ENCODE assay signal across 8 mouse cellular contexts in the genomic region with DNA sequence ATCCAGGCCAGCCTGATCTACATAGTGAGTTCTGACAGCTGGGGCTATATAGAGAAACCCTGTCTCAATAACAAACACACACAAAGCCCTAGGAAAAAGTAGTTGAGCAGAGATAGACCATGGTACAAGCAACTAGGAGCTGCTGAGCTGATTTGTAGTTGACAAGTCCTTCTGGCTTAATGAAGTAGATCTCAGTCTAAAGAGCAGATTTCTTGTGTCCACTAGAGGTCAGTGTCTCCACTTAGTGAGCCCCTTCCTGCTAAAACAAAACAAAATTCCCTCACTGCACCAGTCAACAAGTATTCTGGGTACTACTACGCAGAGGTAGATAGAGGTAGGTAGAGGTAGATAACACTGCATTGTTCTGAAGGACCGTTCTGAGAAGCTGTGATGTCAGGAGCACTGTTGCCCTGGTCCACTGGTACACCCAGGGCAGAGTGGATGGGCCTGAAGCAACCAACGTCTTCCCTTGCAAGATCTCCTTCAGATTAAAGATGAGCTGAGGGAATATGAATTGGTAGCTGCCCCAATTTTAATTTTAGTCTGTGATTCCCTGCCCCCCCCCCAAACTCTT. TPM values are rescaled to one million over a fixed set of nuclear protein-coding genes. Genes with fewer than 3 reads are reported as not detected.
DNase-seq lines count a peak whose midpoint lies in the region; ATAC-seq lines count a peak whose summit lies in the region.
"Had no signal": no experiment of that assay in that cellular context is flagged by ENCODE, and none has a peak within 500 bp of the region (broad histone marks: within the 10 kb centered on the region; RNA-seq: fewer than 3 reads in every experiment).

No protein-coding gene starts in this region.

- H3K27ac ChIP-seq in kidney, embryonic 16.5 days (ENCODE audit: low read length), result no peak overlapping the region
- H3K27ac ChIP-seq: macrophage had no signal

- no peak overlapping the region for H3K9ac ChIP-seq in kidney, embryonic 16.5 days (replicated peaks; ENCODE audit: low read length)

- H3K4me2 ChIP-seq in kidney, embryonic 16.5 days (replicated peaks; ENCODE audit: low read depth, low read length), result no peak overlapping the region

- intact Hi-C loops in left cerebral cortex, postnatal 25 days (cut with DNase I), result loop anchor here (1.0 to 2.0 kb wide), 2 partner anchors 47 to 107 kb away; no protein-coding TSS in a partner anchor

- H3K36me3 ChIP-seq in kidney, embryonic 16.5 days (ENCODE audit: insufficient read depth, low read length), result no peaks in the 10 kb centered on the region

- H3K27me3 ChIP-seq in kidney, embryonic 16.5 days (ENCODE audit: insufficient read depth, low read length), result no peaks in the 10 kb centered on the region

- H3K4me1 ChIP-seq in kidney, embryonic 16.5 days (ENCODE audit: insufficient read depth, low read length), result no peaks in the 10 kb centered on the region

- peak; percentile 32 to 67 for DNase-seq in left cerebral cortex, postnatal 25 days (ENCODE audit: low spot score in 2 of 2)
- DNase-seq in left cerebral cortex, adult 9 months (ENCODE audit: low spot score in 2 of 2), result no peak
- peak; percentile 90 for DNase-seq in NIH3T3 (ENCODE audit: low read depth)
- DNase-seq in naive thymus-derived CD4-positive, alpha-beta T cell, adult 2 months (ENCODE audit: low read depth), result peak; percentile 65
- no peak for DNase-seq in layer of hippocampus, adult 9-10 months (ENCODE audit: low spot score)

- peak; percentile 83 for ATAC-seq in common myeloid progenitor, adult 5-6 weeks (replicated peaks; ENCODE audit: low read depth, poor library complexity, severe bottlenecking)
- peak; percentile 37; the same call in 1 of the 2 replicates for ATAC-seq in kidney, embryonic 16.5 days (ENCODE audit: low FRiP score, low TSS enrichment)

- no peaks in the 10 kb centered on the region for H3K9me3 ChIP-seq in kidney, embryonic 16.5 days (ENCODE audit: low read length)

- H3K4me3 ChIP-seq in kidney, embryonic 16.5 days (ENCODE audit: low read length), result no peak overlapping the region

- 45% methylated on average over 3 of the region's 3 CpGs for WGBS in kidney, embryonic 16.5 days

RNA-seq across cellular contexts. Expression of gene Tspan33, which starts 18.1 kb away (rescaled TPM):
- 10 to 100 TPM; 30.4 to 32.0 TPM for total RNA-seq in left cerebral cortex, postnatal 25 days (2021)
- 17.7 and 22.1 TPM in 2 replicates for total RNA-seq in common myeloid progenitor, adult 5-6 weeks (2017)
- 11.7 and 18.5 TPM in 2 replicates for polyA plus RNA-seq in kidney, embryonic 16.5 days (2015; fragmentation: Nextera tagmentation; extraction: Ambion mirVana)

RNA-seq across cellular contexts. Expression of gene Smo, which starts 23.2 kb away (rescaled TPM):
- total RNA-seq in left cerebral cortex, postnatal 25 days (2021), result 1 to 10 TPM; 9.5 to 9.8 TPM
- 29.8 and 31.7 TPM in 2 replicates for total RNA-seq in common myeloid progenitor, adult 5-6 weeks (2017)
- polyA plus RNA-seq in kidney, embryonic 16.5 days (2015; fragmentation: Nextera tagmentation; extraction: Ambion mirVana), result 42.9 and 50.2 TPM in 2 replicates

RNA-seq across cellular contexts. Expression of gene Ahcyl2, which starts 55.7 kb away (rescaled TPM):
- 100 to 1,000 TPM; 114 to 137 TPM for total RNA-seq in left cerebral cortex, postnatal 25 days (2021)
- total RNA-seq in common myeloid progenitor, adult 5-6 weeks (2017), result 24.1 and 25.4 TPM in 2 replicates
- polyA plus RNA-seq in kidney, embryonic 16.5 days (2015; fragmentation: Nextera tagmentation; extraction: Ambion mirVana), result 18.3 and 20.8 TPM in 2 replicates

Comparison
In these comparisons a context has a peak if more than half of its experiments do, and no peak if none do; other contexts are left out.
1. DNase-seq: peak in left cerebral cortex, postnatal 25 days (2 of 2), NIH3T3 (single experiment) and naive thymus-derived CD4-positive, alpha-beta T cell, adult 2 months (single experiment); none in left cerebral cortex, adult 9 months (0 of 2) and layer of hippocampus, adult 9-10 months (single experiment).